Mouse (Mus musculus) layer of hippocampus, postnatal 36 days (tissue): ENCODE measurements at regions not wholly inside any gene's neighbourhood (a gene's known extent, or its start where the extent isn't known, plus 50 kb on each side); places are given as distances from the start of the nearest gene placed in this dataset.

Experiments used
- DNase-seq, 2 experiments: peaks; one replicate each; pipeline ENCODE4 v3.0.0; 2022

GRCm38 (mm10) chr13:112003445-112003844 lies 194.7 kb upstream of the Map3k1 start:
- no peak for DNase-seq

GRCm38 (mm10) chr13:112004126-112004525 lies 195.3 kb upstream of the Map3k1 start:
- no peak for DNase-seq

- DNase-seq = no peak
Observed at GRCm38 (mm10) chr13:112005421-112005820, 196.6 kb upstream of the Map3k1 start.

GRCm38 (mm10) chr13:112008806-112009205 lies 200.0 kb upstream of the Map3k1 start:
- no peak for DNase-seq

GRCm38 (mm10) chr13:112009288-112009687 lies 200.5 kb upstream of the Map3k1 start:
- DNase-seq = no peak

DNA sequence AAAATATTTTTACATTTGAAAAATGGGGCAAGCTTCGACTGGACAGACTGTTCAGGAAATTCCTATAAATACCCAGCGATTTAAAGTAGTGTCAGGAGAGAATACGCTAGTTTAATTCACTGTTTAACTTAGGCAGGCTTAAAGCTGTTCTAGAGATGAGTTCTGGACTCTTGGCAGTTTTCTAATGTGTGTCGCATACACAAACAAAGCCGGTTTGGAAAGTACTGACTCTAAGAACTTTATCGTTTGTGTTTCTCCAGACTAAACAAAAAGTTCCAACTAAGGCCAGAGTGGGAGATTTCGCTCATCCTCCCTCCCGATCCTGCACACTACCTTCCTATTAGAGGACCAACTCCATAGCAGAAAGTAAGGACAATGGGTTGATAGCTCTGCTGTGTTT lies 201.7 kb upstream of the Map3k1 start:
- DNase-seq = no peak

DNA sequence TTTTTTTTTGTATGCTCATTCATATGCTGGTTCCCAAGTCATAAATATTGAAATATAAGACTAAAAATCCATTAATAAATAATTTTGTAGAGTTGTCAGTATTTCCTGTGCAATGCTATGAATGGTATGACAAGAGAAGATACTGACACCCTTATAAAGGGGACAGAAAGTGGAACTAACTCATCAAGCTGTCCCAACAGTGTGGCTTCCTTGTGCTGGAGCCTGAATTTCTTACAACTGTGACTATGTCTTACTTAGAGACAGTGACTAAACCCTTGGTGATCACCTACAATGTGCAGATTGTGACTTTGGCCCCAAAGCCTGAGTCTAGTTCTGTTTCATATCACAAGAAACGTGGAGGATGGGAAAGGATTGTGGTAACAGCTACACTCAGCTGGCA lies 203.8 kb upstream of the Map3k1 start:
- no peak for DNase-seq

GRCm38 (mm10) chr13:112015083-112015482 lies 206.3 kb upstream of the Map3k1 start:
- no peak for DNase-seq

GRCm38 (mm10) chr13:112016280-112016679 lies 207.5 kb upstream of the Map3k1 start:
- no peak for DNase-seq

- DNase-seq = no peak
Observed at GRCm38 (mm10) chr13:112018497-112019281, 209.9 kb upstream of the Map3k1 start.

DNA sequence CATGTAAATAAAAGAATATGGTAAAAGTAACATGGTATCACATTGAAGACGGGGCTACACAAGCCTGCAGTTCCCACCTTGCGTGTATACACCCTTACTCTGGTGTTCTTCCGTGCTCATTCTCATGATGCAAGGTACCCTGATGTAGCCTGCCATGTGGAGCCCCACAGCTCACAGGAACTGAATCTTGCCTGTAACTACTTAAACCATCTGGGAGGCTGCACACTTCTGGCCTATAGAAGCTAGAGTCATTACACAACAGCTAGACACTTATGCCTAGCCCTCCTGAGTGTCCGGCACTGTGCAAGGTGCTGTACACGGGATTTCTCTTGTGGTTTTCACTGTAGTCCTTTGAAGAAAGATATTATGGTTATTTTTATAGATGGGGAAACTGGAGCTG lies 210.8 kb upstream of the Map3k1 start:
- no peak for DNase-seq

DNA sequence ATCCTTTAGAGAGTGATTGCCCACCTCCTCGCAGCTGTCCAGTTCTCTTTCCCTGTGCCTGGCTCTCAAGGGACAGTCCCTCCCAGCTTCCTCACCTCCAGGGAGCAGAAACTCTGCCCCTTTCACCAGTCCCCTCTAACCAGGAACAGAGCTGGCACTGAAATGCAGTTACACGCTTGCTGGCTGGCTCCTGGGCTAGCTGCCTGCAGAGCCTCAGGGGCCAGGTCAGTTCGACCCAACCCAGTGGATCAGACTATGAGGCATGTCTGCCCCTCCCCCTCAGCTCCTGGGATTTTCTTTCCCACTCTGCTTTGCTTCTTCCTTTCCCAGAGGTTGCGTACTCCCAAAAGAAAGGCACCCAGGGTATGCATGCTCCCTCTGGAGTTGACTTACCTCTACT lies 214.4 kb upstream of the Map3k1 start:
- DNase-seq = no peak

GRCm38 (mm10) chr13:112024667-112025585 lies 216.1 kb upstream of the Map3k1 start:
- no peak for DNase-seq

DNA sequence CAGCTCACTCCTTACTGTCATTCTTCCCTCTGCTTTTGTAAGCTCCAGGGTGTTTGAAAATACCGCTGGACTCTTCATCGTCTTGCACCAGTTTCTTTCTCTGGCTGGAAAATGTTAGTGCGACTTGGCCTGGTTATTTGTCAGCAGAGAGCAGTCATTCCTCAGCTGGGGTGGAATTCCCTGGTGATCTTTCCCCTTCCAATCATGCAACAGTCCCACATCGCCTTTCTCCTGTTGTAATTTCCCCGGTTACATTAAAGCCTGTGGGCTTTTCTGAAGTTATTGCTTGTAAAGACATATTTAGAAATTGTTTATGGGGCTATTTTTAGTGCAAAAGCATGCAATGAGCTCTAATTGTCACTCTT lies 216.8 kb upstream of the Map3k1 start:
- DNase-seq = no peak

DNA sequence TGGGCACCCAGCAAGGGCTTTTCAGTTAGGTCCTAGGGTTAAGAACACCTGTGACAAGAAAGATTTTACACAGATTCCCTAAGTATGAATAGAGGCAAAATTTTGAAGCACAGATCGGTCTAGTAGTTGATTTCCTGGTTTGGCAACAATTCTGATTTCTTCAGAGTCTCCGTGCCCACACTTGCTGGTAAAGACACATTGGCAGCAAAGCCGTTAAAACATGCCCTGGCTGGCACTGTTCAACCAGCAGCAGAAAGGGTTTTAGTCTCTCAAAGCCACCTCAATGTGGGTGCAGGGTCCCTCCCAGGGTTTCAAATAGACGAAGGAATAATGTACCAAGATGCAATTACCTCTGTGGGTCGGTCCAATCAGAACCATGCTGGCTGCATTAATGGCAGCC lies 218.9 kb upstream of the Map3k1 start:
- DNase-seq = no peak

GRCm38 (mm10) chr13:112031061-112031460 lies 222.3 kb upstream of the Map3k1 start:
- no peak for DNase-seq

DNA sequence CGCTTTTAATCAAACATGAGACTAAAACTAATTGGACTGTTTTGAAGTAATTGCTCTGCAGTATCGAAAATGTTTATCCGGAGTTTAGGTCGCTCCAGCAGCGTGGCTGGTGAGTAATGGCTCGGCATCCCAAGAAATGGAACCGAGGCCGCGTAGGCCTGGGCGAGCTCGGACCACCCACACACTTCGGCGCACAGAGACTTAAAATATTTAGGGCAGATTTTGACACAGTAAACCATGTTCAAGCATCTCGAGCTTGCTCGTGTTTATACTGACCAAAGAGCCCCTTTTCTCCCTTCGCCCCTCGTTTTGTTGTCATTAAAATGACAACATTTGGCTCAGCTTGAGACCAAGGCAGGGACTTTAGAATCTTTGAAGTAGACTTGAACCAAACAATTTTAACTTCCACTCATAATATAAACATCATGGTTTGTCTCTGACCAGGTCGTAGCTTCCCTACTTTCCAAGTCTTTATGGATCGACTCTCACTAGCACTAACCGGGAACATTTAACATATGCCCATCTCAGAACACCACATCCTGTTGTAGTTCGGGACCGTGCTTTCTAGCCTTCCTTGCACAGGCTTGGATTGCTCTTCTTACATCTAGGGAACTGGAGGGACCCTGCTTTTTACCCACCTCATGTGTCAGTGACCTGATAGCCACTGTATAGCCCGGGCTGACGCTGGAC lies 223.0 kb upstream of the Map3k1 start:
- DNase-seq = no peak

- DNase-seq = no peak
Observed at GRCm38 (mm10) chr13:112037731-112038380, 229.1 kb upstream of the Map3k1 start.

DNA sequence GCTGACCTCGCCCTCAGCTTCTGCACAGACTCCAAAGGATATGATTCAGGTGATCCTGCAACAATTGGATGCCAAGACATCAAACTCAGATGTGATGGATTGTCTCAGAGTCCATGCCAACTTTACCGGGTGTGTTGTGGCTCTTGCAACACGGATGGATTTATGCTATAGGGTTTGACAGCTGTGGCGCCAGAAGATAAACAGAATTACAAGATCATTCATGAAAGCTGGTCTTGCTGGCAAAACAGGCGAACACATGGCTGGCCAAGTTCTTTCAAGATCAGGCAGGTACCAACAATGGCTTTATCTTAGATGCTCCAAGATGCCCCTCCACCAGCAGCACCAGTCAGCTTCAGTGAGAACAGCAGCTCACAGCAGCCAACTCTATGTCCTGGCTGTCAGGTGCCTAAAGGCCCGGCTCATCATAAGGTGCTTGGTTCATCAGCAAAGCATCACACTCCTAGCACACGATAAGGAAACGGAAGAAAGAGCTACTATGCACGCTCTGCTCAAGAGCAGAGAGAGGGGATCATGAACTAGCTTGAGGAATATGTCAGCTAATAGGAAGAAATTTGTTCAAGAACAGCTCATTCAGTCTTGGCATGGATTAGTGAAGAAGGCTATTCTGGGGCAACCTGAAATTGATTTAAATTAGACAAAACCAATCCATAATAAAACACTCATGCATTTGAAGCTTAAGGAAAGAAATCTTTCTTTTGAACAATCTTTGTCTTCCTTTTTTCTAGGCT lies 229.9 kb upstream of the Map3k1 start:
- DNase-seq = no peak

- no peak for DNase-seq
Observed at GRCm38 (mm10) chr13:112039422-112040145, 230.8 kb upstream of the Map3k1 start.
